Mouse (Mus musculus) G1E (cell line): Measurements from ENCODE around the gene R3hdm2.

Experiments used
- CTCF ChIP-seq: IDR thresholded peaks from 2 replicates; pipeline ENCODE4 v1.5.1; 2012; ENCODE audit warnings: low read depth, low read length, inconsistent platforms, mixed read lengths
- GATA1 ChIP-seq: IDR thresholded peaks from 2 replicates; pipeline ENCODE4 v1.6.1; 2012; ENCODE audit warnings: borderline replicate concordance, low read length, inconsistent platforms, mixed read lengths

GRCm38 (mm10) chr10:127509837-127510701, 129.9 kb downstream of the R3hdm2 start:
- TF ChIP-seq CTCF (no peak), GATA1 (no peak)
